Comparison of ENCODE assay signal across 8 mouse cellular contexts in genomic region chr9:21238733-21239464, GRCm38 (mm10). TPM values are rescaled to one million over a fixed set of nuclear protein-coding genes. Genes with fewer than 3 reads are reported as not detected.
A peak's percentile ranks its signal among the peaks of the same experiment; 100 is the strongest.
DNase-seq lines count a peak whose midpoint lies in the region; ATAC-seq lines count a peak whose summit lies in the region.

TSS of gene Keap1 (minus strand) at chr9:21239361.

- intact Hi-C loops in gastrocnemius, postnatal 14 days (cut with DNase I; ENCODE audit: low total_unique reads), result no loop called here
- intact Hi-C loops in left cerebral cortex, postnatal 25 days (cut with DNase I), result loop anchor here (2.0 to 5.0 kb wide), 2 partner anchors 52 to 72 kb away; partner anchors contain the start of genes Cdkn2d and Pde4a

- peak; percentile 58 for DNase-seq in adipocyte (ENCODE audit: low spot score)
- peak; percentile 89 for DNase-seq in embryo, embryonic 10 days (ENCODE audit: low spot score)
- peak; percentile 84 for DNase-seq in gastrocnemius, postnatal 14 days
- peak; percentile 69 to 80 for DNase-seq in left cerebral cortex, postnatal 25 days (ENCODE audit: low spot score in 2 of 2)
- DNase-seq in mesoderm, embryonic 11.5 days (ENCODE audit: low read depth, low spot score), result peak; percentile 81
- DNase-seq in right cerebral cortex, postnatal 36 days (ENCODE audit: low spot score in 2 of 2), result peak; percentile 50 to 60
- DNase-seq in yolk sac, embryonic 10.5 days (ENCODE audit: low spot score), result peak; percentile 83

- ATAC-seq in inflammation-experienced regulatory T-cells, adult 6 months, result peak; percentile 64

RNA-seq across cellular contexts. Expression of gene Keap1, which starts in this region (rescaled TPM):
- total RNA-seq in gastrocnemius, postnatal 14 days (2021), result 10 to 100 TPM; 53.6 to 55.2 TPM
- polyA plus RNA-seq in inflammation-experienced regulatory T-cells, adult 6 months (2017; shearing (Covaris generic)), result 10 to 100 TPM; 20.8 to 28.9 (median 21.5) TPM
- total RNA-seq in left cerebral cortex, postnatal 25 days (2021), result 10 to 100 TPM; 49.2 to 51.0 TPM

Comparison
In these comparisons a context has a peak if more than half of its experiments do, and no peak if none do; other contexts are left out.
1. Peak in every context shown above with its lines: DNase-seq and ATAC-seq.